Mouse (Mus musculus) monocyte, adult 5-6 weeks (primary cell): ENCODE results near the gene Ddx52. TPM values are rescaled to one million over a fixed set of nuclear protein-coding genes. Genes with fewer than 3 reads are reported as not detected.

Experiments used
- ATAC-seq: fragments of 153-309, 156-312 bp; replicated peaks from 2 replicates; pipeline ENCODE4 v1.8.0; 2017; ENCODE audit warnings: mild to moderate bottlenecking; ENCODE audit not compliant: low TSS enrichment, insufficient number of reproducible peaks, severe bottlenecking, poor library complexity, low FRiP score
- total RNA-seq: library from RNA; stranded (forward); fragments of 200-1000, 200-491, 200-594 nt; gene quantifications from 3 replicates; pipeline ENCODE4 v1.2.3, GENCODE M21; 2017

The Ddx52 gene
- total RNA-seq, 1 experiment from 2014 or later = 99.0 TPM

GRCm38 (mm10) chr11:83963991-83964921 is 22.4 kb downstream of the Ddx52 start, which contains the start of gene Synrg:
Synrg (plus strand) TSS chr11:83964428.
- ATAC-seq = peak; percentile 84

GRCm38 (mm10) chr11:83967436-83968204 is 25.8 kb downstream of the Ddx52 start:
- ATAC-seq = no peak

- ATAC-seq = no peak
These were observed 26.3 kb downstream of the Ddx52 start for GRCm38 (mm10) chr11:83968205-83968575.

GRCm38 (mm10) chr11:83969040-83969439 is 27.2 kb downstream of the Ddx52 start:
- no peak for ATAC-seq

GRCm38 (mm10) chr11:83974561-83975346 is 32.9 kb downstream of the Ddx52 start:
- ATAC-seq = no peak

GRCm38 (mm10) chr11:83975488-83975887 is 33.6 kb downstream of the Ddx52 start:
- ATAC-seq = no peak

- ATAC-seq = no peak
These were observed 34.5 kb downstream of the Ddx52 start for GRCm38 (mm10) chr11:83976236-83976977.

- no peak for ATAC-seq
These were observed 35.9 kb downstream of the Ddx52 start for GRCm38 (mm10) chr11:83977810-83978209.

GRCm38 (mm10) chr11:83979992-83980391 is 38.1 kb downstream of the Ddx52 start:
- ATAC-seq = no peak

GRCm38 (mm10) chr11:83981338-83981737 is 39.5 kb downstream of the Ddx52 start:
- ATAC-seq = no peak

- ATAC-seq = no peak
These were observed 49.8 kb downstream of the Ddx52 start for GRCm38 (mm10) chr11:83991701-83992100.

- no peak for ATAC-seq
These were observed 51.6 kb downstream of the Ddx52 start for GRCm38 (mm10) chr11:83993428-83993827.

- no peak for ATAC-seq
These were observed 52.6 kb downstream of the Ddx52 start for GRCm38 (mm10) chr11:83994481-83994880.

GRCm38 (mm10) chr11:83995535-83995950 is 53.7 kb downstream of the Ddx52 start:
- no peak for ATAC-seq

- no peak for ATAC-seq
These were observed 55.5 kb downstream of the Ddx52 start for GRCm38 (mm10) chr11:83997171-83997868.

- ATAC-seq = no peak
These were observed 57.1 kb downstream of the Ddx52 start for GRCm38 (mm10) chr11:83998993-83999392.

- ATAC-seq = no peak
These were observed 57.6 kb downstream of the Ddx52 start for GRCm38 (mm10) chr11:83999411-83999915.
